In genomic region chr19:43916586-43917405, GRCm38 (mm10) we compare ENCODE assay signal across 9 mouse cellular contexts. TPM values are rescaled to one million over a fixed set of nuclear protein-coding genes. Genes with fewer than 3 reads are reported as not detected.
DNase-seq lines count a peak whose midpoint lies in the region; ATAC-seq and TF ChIP-seq lines count a peak whose summit lies in the region.
"Had no signal": no experiment of that assay in that cellular context is flagged by ENCODE, and none has a peak within 500 bp of the region (broad histone marks: within the 10 kb centered on the region; RNA-seq: fewer than 3 reads in every experiment).

No protein-coding gene starts in this region.

- no peak for DNase-seq in spleen, adult 2 months (ENCODE audit: low read depth in 1 of 2, low spot score in 2 of 2)
- DNase-seq in spleen, postnatal 4 days (ENCODE audit: low spot score in 2 of 2): no peak
- DNase-seq in thymus, postnatal 25 days: peak; percentile 16
- no peak for DNase-seq in left cerebral cortex, postnatal 14 days (ENCODE audit: low spot score in 2 of 2)
- DNase-seq in embryo, embryonic 10 days (ENCODE audit: low spot score): no peak
- no peak for DNase-seq in kidney, adult 9 months

- no peaks in the 10 kb centered on the region for H3K27me3 ChIP-seq in spleen, adult 2 months (ENCODE audit: control insufficient read depth, insufficient read depth, low read length)
- no peaks in the 10 kb centered on the region for H3K27me3 ChIP-seq in heart, embryonic 11.5 days (ENCODE audit: control insufficient read depth, insufficient read depth, low read length)
- H3K27me3 ChIP-seq in lung, embryonic 15.5 days: no peaks in the 10 kb centered on the region
- H3K27me3 ChIP-seq: limb, embryonic 15.5 days had no signal

- ATAC-seq in heart, embryonic 11.5 days (replicated peaks; ENCODE audit: insufficient number of reproducible peaks, low FRiP score, low TSS enrichment): 0 out of 2 replicates have a peak, but pooled peaks have one; percentile 39
- no peak for ATAC-seq in lung, embryonic 15.5 days (ENCODE audit: borderline replicate concordance, extremely low read depth, low FRiP score, low TSS enrichment)

- peaks cover 20% of the 10 kb centered on the region for H3K4me1 ChIP-seq in spleen, adult 2 months (ENCODE audit: control insufficient read depth, insufficient read depth, insufficient read length)
- H3K4me1 ChIP-seq in heart, embryonic 11.5 days (ENCODE audit: control insufficient read depth, insufficient read depth, low read length): peaks cover 36% of the 10 kb centered on the region
- peaks cover 31% of the 10 kb centered on the region for H3K4me1 ChIP-seq in lung, embryonic 15.5 days

- H3K36me3 ChIP-seq in spleen, adult 2 months (ENCODE audit: control insufficient read depth, insufficient read depth, low read length): no peaks in the 10 kb centered on the region
- no peaks in the 10 kb centered on the region for H3K36me3 ChIP-seq in heart, embryonic 11.5 days (ENCODE audit: control insufficient read depth, insufficient read depth, low read length)
- H3K36me3 ChIP-seq in lung, embryonic 15.5 days: peaks cover 2% of the 10 kb centered on the region; the same call in 1 of the 2 replicates

- H3K9me3 ChIP-seq in heart, embryonic 11.5 days (replicated peaks; ENCODE audit: control insufficient read depth, low read length): no peaks in the 10 kb centered on the region
- H3K9me3 ChIP-seq in lung, embryonic 15.5 days: no peaks in the 10 kb centered on the region
- H3K9me3 ChIP-seq: limb, embryonic 15.5 days had no signal

- intact Hi-C loops in left cerebral cortex, postnatal 14 days (cut with DNase I): no loop called here

- 38% methylated on average over 21 of the region's 21 CpGs for WGBS in spleen, adult 2 months
- 33% methylated on average over 21 of the region's 21 CpGs for WGBS in heart, embryonic 11.5 days (ENCODE audit: insufficient replicate concordance)
- WGBS in lung, embryonic 15.5 days: 37% methylated on average over 21 of the region's 21 CpGs

- H3K27ac ChIP-seq in spleen, adult 2 months (ENCODE audit: insufficient read depth, low read length): peak overlapping the region; percentile 4; the same call in 1 of the 2 replicates
- no peak overlapping the region for H3K27ac ChIP-seq in heart, embryonic 11.5 days (ENCODE audit: low read depth, low read length)
- no peak overlapping the region for H3K27ac ChIP-seq in lung, embryonic 15.5 days
- H3K27ac ChIP-seq: limb, embryonic 15.5 days had no signal

- H3K9ac ChIP-seq in heart, embryonic 11.5 days (ENCODE audit: low read depth, low read length): no peak overlapping the region
- no peak overlapping the region for H3K9ac ChIP-seq in lung, embryonic 15.5 days
- H3K9ac ChIP-seq: limb, embryonic 15.5 days had no signal

- peak overlapping the region; percentile 56 for H3K4me2 ChIP-seq in heart, embryonic 11.5 days
- H3K4me2 ChIP-seq in lung, embryonic 15.5 days: peak overlapping the region; percentile 51
- H3K4me2 ChIP-seq: limb, embryonic 15.5 days had no signal

- no peak for TF ChIP-seq POLR2A in spleen, adult 2 months (IDR thresholded peaks at IDR 0.05; ENCODE audit: low read depth, low read length)

- peak overlapping the region; percentile 17 for H3K4me3 ChIP-seq in spleen, adult 2 months (ENCODE audit: extremely low read depth, insufficient read depth, insufficient read length)
- no peak overlapping the region for H3K4me3 ChIP-seq in heart, embryonic 11.5 days (ENCODE audit: low read depth, low read length)
- H3K4me3 ChIP-seq in lung, embryonic 15.5 days: peak overlapping the region; percentile 20
- H3K4me3 ChIP-seq: limb, embryonic 15.5 days had no signal

- no peak for TF ChIP-seq CTCF in spleen, adult 2 months (IDR thresholded peaks at IDR 0.05; ENCODE audit: extremely low read depth, insufficient read depth, insufficient read length, insufficient replicate concordance)

RNA-seq across cellular contexts. Expression of gene Dnmbp, which starts 23.2 kb away (rescaled TPM):
- 8.9 and 9.9 TPM in 2 replicates for polyA plus RNA-seq in spleen, adult 2 months (2012; rRNA removed)
- polyA plus RNA-seq in heart, embryonic 11.5 days (2014; fragmentation: Nextera tagmentation; extraction: Ambion mirVana): 11.4 and 11.7 TPM in 2 replicates
- polyA plus RNA-seq in lung, embryonic 15.5 days (2015; fragmentation: Nextera tagmentation; extraction: Ambion mirVana): 22.2 and 22.4 TPM in 2 replicates
- total RNA-seq in left cerebral cortex, postnatal 14 days (2021): 10 to 100 TPM in 1 of 2 experiments, 1 to 10 TPM in 1; 9.4 to 10.7 TPM
